Mouse (Mus musculus) midbrain, embryonic 13.5 days (tissue): ENCODE measurements at regions not wholly inside any gene's neighbourhood (a gene's known extent, or its start where the extent isn't known, plus 50 kb on each side); places are given as distances from the start of the nearest gene placed in this dataset.

Experiments used
- ATAC-seq: fragments of 200-750 bp; cut with Nextera tagmentation; 2 replicates; pipeline ENCODE4 v1.8.0; 2017; ENCODE audit warnings: mild to moderate bottlenecking, moderate TSS enrichment, moderate library complexity
- H3K27ac ChIP-seq: fragments of 300-500 bp; sonication (generic); 2 replicates; pipeline ENCODE4 v1.5.1; 2015; ENCODE audit warnings: inconsistent platforms, mild to moderate bottlenecking, moderate library complexity
- H3K27me3 ChIP-seq: fragments of 300-500 bp; sonication (generic); 2 replicates; pipeline ENCODE4 v1.6.1; 2015; ENCODE audit warnings: mild to moderate bottlenecking, inconsistent platforms
- H3K36me3 ChIP-seq: fragments of 300-500 bp; sonication (generic); 2 replicates; pipeline ENCODE4 v1.6.1; 2015; ENCODE audit warnings: mild to moderate bottlenecking, inconsistent platforms
- H3K4me1 ChIP-seq: fragments of 300-500 bp; sonication (generic); replicated peaks from 2 replicates; pipeline ENCODE4 v1.6.1; 2015; ENCODE audit warnings: inconsistent platforms
- H3K4me2 ChIP-seq: fragments of 300-500 bp; sonication (generic); replicated peaks from 2 replicates; pipeline ENCODE4 v1.6.1; 2015; ENCODE audit warnings: moderate library complexity, mild to moderate bottlenecking, inconsistent platforms
- H3K4me3 ChIP-seq: fragments of 300-500 bp; sonication (generic); replicated peaks from 2 replicates; pipeline ENCODE4 v1.5.1; 2015; ENCODE audit warnings: mild to moderate bottlenecking, inconsistent platforms
- H3K9ac ChIP-seq: fragments of 300-500 bp; sonication (generic); replicated peaks from 2 replicates; pipeline ENCODE4 v1.6.1; 2015; ENCODE audit warnings: mild to moderate bottlenecking, inconsistent platforms
- H3K9me3 ChIP-seq: fragments of 300-500 bp; sonication (generic); 2 replicates; pipeline ENCODE4 v1.6.1; 2016; ENCODE audit warnings: mild to moderate bottlenecking, inconsistent platforms
- WGBS: fragments of 180-500 bp; shearing (Covaris S2); methylation state at CpG from one replicate; pipeline ENCODE4 v1.1.7; 2015; 5-methylcytosine and 5-hydroxymethylcytosine counted together

DNA sequence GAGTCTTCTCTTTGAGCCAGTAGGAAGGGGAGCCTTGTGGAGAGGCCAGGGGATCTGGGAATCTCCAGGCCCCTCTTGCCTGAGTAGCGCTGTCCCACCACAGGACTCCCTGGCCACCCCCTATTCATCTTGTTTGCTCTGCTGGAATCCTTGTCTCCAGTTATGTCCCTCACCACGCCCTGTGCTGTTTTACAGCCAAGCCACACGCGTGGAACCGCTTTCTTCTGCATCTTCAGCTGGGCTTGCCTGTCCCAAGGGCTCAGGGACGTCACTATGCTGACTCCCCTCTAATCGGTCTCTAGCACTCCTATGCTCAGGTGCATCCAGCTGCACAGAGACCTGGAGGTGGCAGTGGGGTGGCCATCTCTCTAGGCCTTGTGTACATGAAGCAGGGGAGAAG is 151.3 kb downstream of the Pja1 start:
- ATAC-seq = no peak
- Histone ChIP-seq H3K9ac (no peak overlapping the region), H3K9me3 (no peaks in the 10 kb centered on the region), H3K27me3 (peaks cover 56% of the 10 kb centered on the region), H3K27ac (no peak overlapping the region), H3K4me2 (no peak overlapping the region), H3K4me3 (no peak overlapping the region), H3K36me3 (no peaks in the 10 kb centered on the region), H3K4me1 (no peaks in the 10 kb centered on the region)
- WGBS = 83% methylated on average over 7 of the region's 7 CpGs

DNA sequence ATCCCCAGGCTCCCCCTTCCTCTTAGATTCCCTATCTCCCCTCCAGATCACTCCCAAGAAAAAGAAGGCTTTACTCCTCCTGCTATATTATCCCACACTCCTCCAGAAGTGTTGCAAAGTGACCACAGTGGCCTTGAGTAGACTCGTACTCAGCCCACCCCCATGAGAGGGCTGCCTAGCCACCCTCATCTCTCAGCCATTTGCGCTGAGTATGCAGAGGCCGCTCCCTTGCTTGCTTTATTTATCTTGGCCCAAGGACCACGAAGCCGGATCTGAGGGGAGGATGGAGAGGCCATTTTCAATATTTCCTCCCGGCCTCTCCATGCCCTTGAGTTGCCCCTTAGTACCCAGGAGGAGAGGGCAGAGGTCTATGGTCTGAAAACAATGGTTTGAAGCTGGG is 151.9 kb downstream of the Pja1 start:
- Histone ChIP-seq H3K4me1 (no peaks in the 10 kb centered on the region), H3K27ac (no peak overlapping the region), H3K4me3 (no peak overlapping the region), H3K36me3 (no peaks in the 10 kb centered on the region), H3K4me2 (no peak overlapping the region), H3K9me3 (no peaks in the 10 kb centered on the region), H3K9ac (no peak overlapping the region), H3K27me3 (peaks cover 50% of the 10 kb centered on the region)
- ATAC-seq = no peak
- WGBS = 84% methylated on average over 6 of the region's 6 CpGs

DNA sequence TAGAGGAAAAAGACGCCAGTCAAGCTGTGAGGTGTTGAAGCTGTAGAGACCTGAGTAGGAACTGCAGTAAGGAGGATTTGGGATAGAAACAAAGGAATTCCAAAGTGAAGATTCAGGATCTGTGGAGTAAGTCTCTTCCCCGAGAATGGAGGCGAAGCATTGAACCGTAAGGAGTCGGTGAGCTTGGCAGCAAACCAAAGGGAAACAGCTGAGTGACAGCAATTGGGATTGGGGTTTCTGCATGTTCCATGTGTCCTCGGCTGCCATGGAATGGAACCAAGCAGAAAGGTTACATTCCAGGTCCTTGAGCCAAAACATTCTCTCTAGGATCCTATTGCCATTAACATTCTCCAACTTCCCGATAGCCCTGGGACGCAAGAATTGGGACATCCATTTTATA is 152.9 kb downstream of the Pja1 start:
- Histone ChIP-seq H3K4me2 (no peak overlapping the region), H3K9ac (no peak overlapping the region), H3K4me1 (no peaks in the 10 kb centered on the region), H3K27ac (no peak overlapping the region), H3K4me3 (no peak overlapping the region), H3K27me3 (peaks cover 50% of the 10 kb centered on the region), H3K9me3 (no peaks in the 10 kb centered on the region), H3K36me3 (no peaks in the 10 kb centered on the region)
- WGBS = 73% methylated on average over 8 of the region's 8 CpGs
- ATAC-seq = no peak

DNA sequence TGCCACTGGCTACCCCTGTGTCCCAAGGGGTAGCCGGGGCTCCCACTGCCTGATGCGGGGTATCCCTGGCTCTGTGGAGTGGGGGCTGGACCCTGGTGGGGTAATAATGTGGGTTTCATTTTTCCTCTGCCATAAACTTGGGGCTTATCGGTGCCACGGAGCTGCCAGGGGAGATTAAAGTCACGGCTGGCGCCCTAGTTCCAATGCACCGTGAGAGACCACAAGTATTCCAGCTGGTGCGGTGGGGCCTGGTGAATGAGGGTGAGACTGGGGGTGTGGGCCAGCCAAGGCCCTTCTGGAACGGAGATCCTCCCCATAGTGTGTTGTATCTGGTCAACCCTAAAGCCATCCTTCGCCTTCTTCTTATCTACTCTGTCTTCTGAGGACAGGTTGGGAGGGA is 153.3 kb downstream of the Pja1 start:
- Histone ChIP-seq H3K4me1 (no peaks in the 10 kb centered on the region), H3K4me2 (no peak overlapping the region), H3K9me3 (no peaks in the 10 kb centered on the region), H3K36me3 (no peaks in the 10 kb centered on the region), H3K4me3 (no peak overlapping the region), H3K27me3 (peaks cover 47% of the 10 kb centered on the region), H3K27ac (no peak overlapping the region), H3K9ac (no peak overlapping the region)
- ATAC-seq = 0 out of 2 replicates have a peak, but pooled peaks have one; percentile 11
- 72% methylated on average over 10 of the region's 10 CpGs for WGBS

DNA sequence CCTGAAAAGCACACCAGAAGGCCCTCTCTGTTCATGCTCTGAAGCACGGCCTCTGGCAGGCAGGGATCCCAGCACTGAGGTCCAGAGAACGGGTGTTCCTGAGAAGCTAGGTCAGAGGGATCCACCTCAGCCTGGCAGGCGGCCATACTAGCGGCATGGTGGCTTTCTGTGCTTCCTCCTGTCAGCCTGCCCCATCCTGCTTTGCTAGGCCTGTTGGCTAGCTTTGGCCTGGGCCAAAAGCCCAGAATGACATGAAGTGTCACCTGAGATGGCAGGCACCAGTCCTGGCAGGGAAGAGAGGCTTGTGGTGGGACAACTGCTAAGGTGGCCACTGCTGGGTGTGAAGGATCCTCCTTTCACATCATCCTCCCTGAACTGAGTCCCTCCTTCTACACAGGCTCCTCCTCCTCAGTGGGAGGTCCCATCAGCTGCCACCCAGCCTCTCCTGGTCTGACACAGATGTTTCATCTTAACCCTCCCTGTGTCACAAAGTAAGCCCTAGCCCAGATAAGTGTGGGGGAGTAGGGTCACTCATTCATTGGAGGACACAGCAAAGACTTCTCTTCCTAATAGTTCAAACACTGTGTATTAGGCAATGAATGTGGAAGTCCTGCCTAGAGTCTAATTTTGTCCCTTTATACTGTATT is 154.5 kb downstream of the Pja1 start:
- Histone ChIP-seq H3K9ac (no peak overlapping the region), H3K4me3 (no peak overlapping the region), H3K27ac (no peak overlapping the region), H3K4me2 (no peak overlapping the region), H3K4me1 (no peaks in the 10 kb centered on the region), H3K36me3 (no peaks in the 10 kb centered on the region), H3K9me3 (no peaks in the 10 kb centered on the region), H3K27me3 (peaks cover 46% of the 10 kb centered on the region)
- ATAC-seq = no peak
- 65% methylated on average over 4 of the region's 4 CpGs for WGBS

DNA sequence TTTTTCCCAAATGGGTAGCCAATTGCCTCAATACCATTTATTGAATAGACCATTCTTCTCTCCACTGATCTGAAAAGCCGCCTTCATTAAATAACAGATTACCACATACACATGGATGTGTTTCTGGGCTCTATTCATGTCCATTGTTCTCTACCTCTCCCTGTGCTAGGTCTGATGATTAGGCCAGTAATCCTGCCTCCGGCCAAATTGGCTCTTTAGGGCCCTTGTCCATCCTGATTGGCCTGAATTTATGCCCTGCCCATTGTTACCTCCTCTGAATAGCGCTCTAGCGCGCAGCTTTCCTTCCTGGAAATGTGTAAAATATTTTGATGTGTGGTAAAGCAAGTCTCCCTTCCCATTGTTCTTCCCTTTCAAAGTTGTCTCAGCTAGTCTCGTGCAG is 163.2 kb downstream of the Efnb1 start:
- 31% methylated on average over 6 of the region's 6 CpGs for WGBS
- H3K9me3 ChIP-seq = no peaks in the 10 kb centered on the region
- 0 out of 2 replicates have a peak, but pooled peaks cover 5% of the 10 kb centered on the region for H3K4me1 ChIP-seq
- H3K27me3 ChIP-seq = peaks cover 48% of the 10 kb centered on the region; the same call in 1 of the 2 replicates
- no peak overlapping the region for H3K4me2 ChIP-seq
- H3K36me3 ChIP-seq = no peaks in the 10 kb centered on the region
- H3K27ac ChIP-seq = no peak overlapping the region
- H3K4me3 ChIP-seq = no peak overlapping the region
- ATAC-seq = peak; percentile 73
- no peak overlapping the region for H3K9ac ChIP-seq

DNA sequence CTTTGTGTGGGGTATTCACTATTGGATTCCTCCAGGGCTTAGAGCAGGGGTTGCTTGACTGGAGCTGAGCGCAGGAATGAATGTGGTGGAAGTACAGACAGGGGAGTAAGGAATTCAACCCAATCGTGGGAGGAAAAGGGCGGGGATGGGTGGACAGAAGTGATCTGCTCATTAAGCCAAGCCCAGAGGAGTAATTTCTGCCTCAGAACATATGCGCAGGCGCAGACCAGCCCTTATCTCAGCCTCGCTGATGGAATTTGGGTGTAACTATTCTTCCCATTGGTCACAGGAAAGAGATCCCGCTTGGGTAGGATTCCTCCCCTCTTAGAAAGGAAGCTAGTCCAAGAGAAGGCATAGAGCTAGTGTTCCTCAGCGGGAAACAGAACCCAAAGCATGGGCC is 158.8 kb downstream of the Efnb1 start:
- Histone ChIP-seq H3K27me3 (peaks cover 67% of the 10 kb centered on the region), H3K36me3 (no peaks in the 10 kb centered on the region), H3K27ac (no peak overlapping the region), H3K4me2 (no peak overlapping the region), H3K9me3 (no peaks in the 10 kb centered on the region), H3K4me3 (no peak overlapping the region), H3K9ac (no peak overlapping the region), H3K4me1 (peaks cover 17% of the 10 kb centered on the region; the same call in 1 of the 2 replicates)
- 69% methylated on average over 8 of the region's 8 CpGs for WGBS
- ATAC-seq = no peak

DNA sequence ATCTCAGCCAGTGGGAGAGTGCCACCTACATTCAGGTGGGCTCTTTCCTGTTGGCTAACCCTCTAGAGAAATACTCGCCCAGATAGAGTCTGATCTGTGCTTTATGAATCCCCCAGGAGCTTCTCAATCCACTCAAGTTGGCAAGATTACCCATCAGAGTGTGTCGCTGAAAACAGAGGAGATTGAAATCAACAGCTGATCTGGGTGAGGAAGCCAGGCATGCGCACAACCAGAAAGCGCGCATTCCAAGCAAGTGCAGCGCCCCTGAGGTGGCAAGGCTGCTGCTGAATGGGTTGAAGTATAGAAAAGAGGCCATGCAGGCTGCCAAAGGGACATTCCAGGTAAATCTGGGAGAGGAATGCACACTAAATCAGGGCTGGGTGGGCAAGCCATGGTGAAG is 158.0 kb downstream of the Efnb1 start:
- no peak overlapping the region for H3K4me2 ChIP-seq
- WGBS = 75% methylated on average over 6 of the region's 6 CpGs
- no peak overlapping the region for H3K27ac ChIP-seq
- H3K4me3 ChIP-seq = no peak overlapping the region
- no peaks in the 10 kb centered on the region for H3K9me3 ChIP-seq
- H3K27me3 ChIP-seq = peaks cover 74% of the 10 kb centered on the region
- no peaks in the 10 kb centered on the region for H3K36me3 ChIP-seq
- no peak for ATAC-seq
- peaks cover 12% of the 10 kb centered on the region; the same call in 1 of the 2 replicates for H3K4me1 ChIP-seq
- no peak overlapping the region for H3K9ac ChIP-seq

DNA sequence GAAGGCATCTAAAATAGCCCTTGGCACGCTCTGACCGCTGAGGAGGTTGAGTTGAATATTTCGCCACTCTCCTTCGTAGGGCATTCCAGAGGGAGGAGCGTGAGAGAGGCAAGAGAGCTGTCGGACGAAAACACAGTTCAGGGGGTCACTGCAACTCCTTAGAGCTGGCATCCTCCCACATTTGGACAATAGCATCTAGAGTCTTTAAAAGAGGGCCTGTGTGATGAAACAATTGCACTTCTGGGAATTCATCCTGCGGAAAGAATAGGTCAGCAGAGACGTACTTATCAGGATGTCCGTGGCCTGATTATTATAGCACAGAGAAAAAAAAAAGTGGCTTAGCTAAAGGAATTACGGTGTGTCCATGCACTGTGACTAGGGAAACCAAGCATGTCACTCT is 156.8 kb downstream of the Efnb1 start:
- 59% methylated on average over 11 of the region's 11 CpGs for WGBS
- Histone ChIP-seq H3K36me3 (no peaks in the 10 kb centered on the region), H3K9me3 (no peaks in the 10 kb centered on the region), H3K27me3 (peaks cover 79% of the 10 kb centered on the region), H3K4me2 (no peak overlapping the region), H3K4me3 (no peak overlapping the region), H3K4me1 (peaks cover 12% of the 10 kb centered on the region; the same call in 1 of the 2 replicates), H3K27ac (no peak overlapping the region), H3K9ac (no peak overlapping the region)
- no peak for ATAC-seq

DNA sequence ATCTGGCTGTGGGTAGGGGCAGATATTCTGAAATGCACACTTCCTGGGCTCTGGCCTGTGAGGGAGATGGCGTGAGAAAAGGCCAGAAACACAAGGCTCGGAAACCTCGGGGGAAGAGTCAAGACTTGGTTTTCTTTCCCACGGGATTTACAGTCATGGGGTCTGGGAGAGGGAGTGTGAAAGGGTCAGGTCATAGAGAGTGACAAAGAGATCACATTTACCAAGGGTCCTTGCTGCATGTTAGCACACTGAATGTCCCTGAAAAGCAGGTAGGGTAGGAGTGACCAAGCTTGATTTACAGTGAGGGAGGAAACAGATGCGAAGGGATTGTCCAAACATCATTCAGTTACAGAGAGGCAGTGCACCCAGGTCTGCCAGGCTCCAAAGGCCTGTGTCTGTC is 156.0 kb downstream of the Efnb1 start:
- Histone ChIP-seq H3K4me2 (no peak overlapping the region), H3K27me3 (peaks cover 81% of the 10 kb centered on the region), H3K4me3 (no peak overlapping the region), H3K27ac (no peak overlapping the region), H3K9me3 (no peaks in the 10 kb centered on the region), H3K36me3 (no peaks in the 10 kb centered on the region), H3K9ac (no peak overlapping the region), H3K4me1 (peaks cover 12% of the 10 kb centered on the region; the same call in 1 of the 2 replicates)
- ATAC-seq = no peak
- 52% methylated on average over 5 of the region's 5 CpGs for WGBS

DNA sequence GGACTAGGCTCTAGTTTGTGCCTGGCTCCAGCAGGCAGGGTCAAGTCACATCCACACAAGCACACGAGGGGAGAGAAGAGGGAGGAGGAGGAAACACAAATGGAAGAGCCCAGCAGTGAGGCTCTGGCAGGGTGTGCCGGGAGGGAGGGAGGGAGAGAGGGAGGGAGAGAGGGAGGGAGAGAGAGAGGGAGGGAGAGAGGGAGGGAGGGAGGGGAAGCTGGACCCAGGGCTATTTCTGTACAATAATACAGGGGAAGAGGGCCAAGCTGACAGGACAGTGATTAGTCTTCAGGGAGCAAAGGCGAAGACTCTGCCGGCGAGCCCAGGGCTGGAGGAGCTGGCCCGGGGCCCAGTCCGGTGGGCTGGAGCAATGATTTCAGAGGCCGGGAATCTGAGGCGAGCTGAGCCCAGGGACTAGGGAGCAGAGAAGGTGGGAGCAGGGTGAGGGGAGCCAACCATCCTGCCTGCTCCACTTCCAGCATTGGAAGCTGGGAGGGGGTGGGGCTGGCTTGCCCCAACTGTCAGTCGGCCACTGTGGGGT is 155.6 kb downstream of the Efnb1 start:
- peak; percentile 85 for ATAC-seq
- H3K4me2 ChIP-seq = no peak overlapping the region
- H3K9me3 ChIP-seq = no peaks in the 10 kb centered on the region
- H3K9ac ChIP-seq = no peak overlapping the region
- no peaks in the 10 kb centered on the region for H3K36me3 ChIP-seq
- peaks cover 12% of the 10 kb centered on the region; the same call in 1 of the 2 replicates for H3K4me1 ChIP-seq
- no peak overlapping the region for H3K4me3 ChIP-seq
- peaks cover 82% of the 10 kb centered on the region for H3K27me3 ChIP-seq
- 42% methylated on average over 7 of the region's 10 CpGs for WGBS
- H3K27ac ChIP-seq = no peak overlapping the region

DNA sequence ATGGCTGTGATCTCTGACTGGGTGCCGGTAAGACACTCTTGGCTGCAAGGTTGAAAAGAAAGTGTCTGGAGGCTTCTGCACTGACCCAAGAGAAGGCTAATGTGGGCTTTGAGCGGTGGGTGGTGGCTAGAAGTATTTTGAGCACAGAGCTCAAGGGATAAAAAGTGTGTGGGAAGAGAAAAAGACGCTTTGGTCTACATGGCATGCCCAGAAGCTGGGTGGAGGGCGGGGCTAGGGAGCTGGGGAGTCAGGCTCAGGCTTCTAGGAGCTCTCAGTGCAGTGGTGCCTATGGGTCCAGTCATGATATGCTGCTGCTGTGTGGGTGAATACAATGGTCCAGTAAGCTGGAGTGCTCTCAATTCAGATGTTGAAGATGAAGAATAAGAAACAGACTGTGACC is 152.1 kb downstream of the Efnb1 start:
- Histone ChIP-seq H3K4me3 (no peak overlapping the region), H3K9me3 (no peaks in the 10 kb centered on the region), H3K36me3 (no peaks in the 10 kb centered on the region), H3K27me3 (peaks cover 85% of the 10 kb centered on the region), H3K9ac (no peak overlapping the region), H3K4me1 (peaks cover 20% of the 10 kb centered on the region), H3K4me2 (no peak overlapping the region), H3K27ac (no peak overlapping the region)
- 84% methylated on average over 4 of the region's 4 CpGs for WGBS
- ATAC-seq = no peak

DNA sequence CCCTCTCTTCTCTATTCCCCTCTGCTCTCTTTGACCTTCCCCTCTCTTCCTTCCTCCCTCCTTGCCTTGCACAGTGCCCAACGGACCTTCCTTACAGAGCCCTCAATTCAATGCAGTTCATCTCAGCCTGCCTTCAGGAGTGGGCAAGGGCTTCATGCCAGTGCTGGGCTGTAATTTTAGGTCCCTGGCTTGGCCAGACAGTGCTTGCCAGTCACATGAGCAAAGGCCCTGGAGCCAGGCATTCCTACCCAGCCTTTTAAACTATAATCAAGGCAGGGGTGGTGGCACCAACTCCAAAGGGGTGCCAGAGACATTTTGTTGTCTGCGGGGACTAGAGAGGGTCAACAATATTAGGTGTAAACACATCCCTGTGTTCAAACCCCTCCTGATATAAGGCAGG is 150.9 kb downstream of the Efnb1 start:
- Histone ChIP-seq H3K4me2 (no peak overlapping the region), H3K9me3 (no peaks in the 10 kb centered on the region), H3K4me3 (no peak overlapping the region), H3K27me3 (peaks cover 79% of the 10 kb centered on the region), H3K4me1 (peaks cover 16% of the 10 kb centered on the region), H3K27ac (no peak overlapping the region), H3K9ac (no peak overlapping the region), H3K36me3 (no peaks in the 10 kb centered on the region)
- ATAC-seq = no peak
- WGBS = 79% methylated on average over 2 of the region's 2 CpGs
